Mouse (Mus musculus): ENCODE data around the gene Camp. TPM values are rescaled to one million over a fixed set of nuclear protein-coding genes. Genes with fewer than 3 reads are reported as not detected.

Camp gene
- polyA plus RNA-seq, 1 experiment from 2014 or later: 0.25 TPM

DNA sequence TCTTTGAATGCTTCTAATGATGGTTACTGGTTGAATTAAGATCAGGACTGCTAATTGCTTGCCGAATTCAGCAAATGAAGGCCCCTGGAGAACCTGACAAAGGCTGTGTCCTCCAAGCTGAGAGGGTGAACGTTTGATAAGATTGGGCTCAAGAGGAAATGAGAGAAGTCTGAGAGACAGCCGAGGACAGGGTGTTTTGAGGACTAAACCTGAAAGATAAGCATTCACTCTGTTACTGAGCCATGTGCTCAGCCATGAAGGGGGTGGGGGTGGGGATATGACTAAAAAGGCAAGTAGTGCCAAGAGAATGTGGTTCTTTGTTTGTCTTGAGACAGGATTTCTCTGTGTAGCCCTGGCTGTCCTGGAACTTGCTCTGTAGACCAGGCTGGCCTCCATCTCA is 13.7 kb upstream of the Camp start:
- no peak for ATAC-seq (ENCODE audit: low FRiP score)
- Histone ChIP-seq H3K27me3 (ENCODE audit: control insufficient read depth, insufficient read depth, low read length) (no peaks in the 10 kb centered on the region), H3K27ac (ENCODE audit: low read depth, low read length) (no peak overlapping the region), H3K4me1 (ENCODE audit: control insufficient read depth, insufficient read depth, low read length) (no peaks in the 10 kb centered on the region), H3K4me3 (ENCODE audit: low read depth, low read length) (no peak overlapping the region), H3K9ac (ENCODE audit: low read length) (no peak overlapping the region), H3K4me2 (no peak overlapping the region), H3K36me3 (ENCODE audit: control insufficient read depth, insufficient read depth, low read length) (no peaks in the 10 kb centered on the region), H3K9me3 (ENCODE audit: control insufficient read depth, low read length) (no peaks in the 10 kb centered on the region)
- DNase-seq (ENCODE audit: low spot score, missing footprints): no peak
- 75% methylated on average over 3 of the region's 3 CpGs for WGBS

DNA sequence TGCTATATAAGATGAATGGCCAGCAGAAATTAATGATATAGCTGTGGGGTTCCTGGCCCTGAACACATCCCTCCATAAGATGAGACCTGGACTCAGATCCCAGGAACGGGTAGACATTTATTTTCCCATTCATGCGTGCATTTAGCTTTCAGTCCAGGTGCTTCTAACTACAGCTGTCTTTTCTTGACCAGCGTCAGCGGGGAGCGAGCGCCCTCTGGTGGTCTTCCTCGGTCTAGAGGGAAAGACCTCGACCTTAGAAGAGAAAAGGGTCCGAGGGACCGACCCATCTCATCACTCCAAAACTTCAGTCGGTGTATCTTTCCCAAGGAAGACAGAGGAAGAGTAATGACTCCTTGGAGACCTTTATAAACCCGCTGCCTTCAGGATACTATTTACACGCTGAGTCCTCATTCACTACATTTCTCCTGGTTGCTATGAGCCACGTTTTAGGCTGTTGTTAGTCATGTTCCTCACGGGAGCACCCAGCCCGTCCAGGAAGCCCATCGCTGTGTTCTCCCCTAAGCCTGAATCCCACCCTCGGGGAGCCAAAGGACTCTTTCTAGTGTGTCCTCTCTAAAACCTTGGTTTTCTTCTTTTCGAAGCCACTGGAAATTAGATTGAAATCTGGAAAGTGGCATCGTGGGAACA is 13.1 kb upstream of the Camp start:
- no peaks in the 10 kb centered on the region for H3K27me3 ChIP-seq (ENCODE audit: control insufficient read depth, insufficient read depth, low read length)
- peak; percentile 59 for ATAC-seq (ENCODE audit: low FRiP score)
- peak; percentile 99 for DNase-seq (ENCODE audit: low spot score, missing footprints)
- WGBS: 23% methylated on average over 20 of the region's 20 CpGs
- H3K9ac ChIP-seq (ENCODE audit: low read length): no peak overlapping the region
- H3K36me3 ChIP-seq (ENCODE audit: control insufficient read depth, insufficient read depth, low read length): no peaks in the 10 kb centered on the region
- 0 out of 2 replicates have a peak overlapping the region, but pooled peaks have one; percentile 6 for H3K4me2 ChIP-seq
- H3K27ac ChIP-seq (ENCODE audit: low read depth, low read length): no peak overlapping the region
- no peaks in the 10 kb centered on the region for H3K4me1 ChIP-seq (ENCODE audit: control insufficient read depth, insufficient read depth, low read length)
- H3K9me3 ChIP-seq (ENCODE audit: control insufficient read depth, low read length): no peaks in the 10 kb centered on the region
- H3K4me3 ChIP-seq (ENCODE audit: low read depth, low read length): no peak overlapping the region

DNA sequence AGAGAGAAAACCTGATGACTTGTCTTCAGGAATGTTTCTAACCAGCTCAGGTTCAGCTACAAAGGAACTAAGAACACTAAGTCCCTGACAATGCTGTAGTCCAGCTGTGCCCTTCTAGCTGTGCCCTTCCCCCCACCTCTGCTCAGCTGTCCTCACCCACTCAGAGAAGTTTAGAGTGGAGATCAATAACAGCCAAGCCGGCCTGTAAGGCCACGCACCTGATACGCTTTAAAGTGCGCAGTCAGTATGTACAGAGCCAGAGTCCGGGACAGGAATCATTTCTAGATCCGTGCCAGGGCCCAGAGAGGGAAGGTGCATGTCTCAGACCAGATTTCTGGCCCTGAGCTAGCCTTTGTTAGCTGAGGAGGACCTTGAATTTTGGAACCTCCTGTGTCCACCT is 6.5 kb upstream of the Camp start:
- Histone ChIP-seq H3K9me3 (ENCODE audit: control insufficient read depth, low read length) (no peaks in the 10 kb centered on the region), H3K36me3 (ENCODE audit: control insufficient read depth, insufficient read depth, low read length) (no peaks in the 10 kb centered on the region), H3K4me1 (ENCODE audit: control insufficient read depth, insufficient read depth, low read length) (no peaks in the 10 kb centered on the region), H3K27me3 (ENCODE audit: control insufficient read depth, insufficient read depth, low read length) (no peaks in the 10 kb centered on the region), H3K4me2 (no peak overlapping the region), H3K4me3 (ENCODE audit: low read depth, low read length) (no peak overlapping the region), H3K27ac (ENCODE audit: low read depth, low read length) (no peak overlapping the region), H3K9ac (ENCODE audit: low read length) (no peak overlapping the region)
- ATAC-seq (ENCODE audit: low FRiP score) (no peak), DNase-seq (ENCODE audit: low spot score, missing footprints) (no peak)
- WGBS: 77% methylated on average over 6 of the region's 6 CpGs

DNA sequence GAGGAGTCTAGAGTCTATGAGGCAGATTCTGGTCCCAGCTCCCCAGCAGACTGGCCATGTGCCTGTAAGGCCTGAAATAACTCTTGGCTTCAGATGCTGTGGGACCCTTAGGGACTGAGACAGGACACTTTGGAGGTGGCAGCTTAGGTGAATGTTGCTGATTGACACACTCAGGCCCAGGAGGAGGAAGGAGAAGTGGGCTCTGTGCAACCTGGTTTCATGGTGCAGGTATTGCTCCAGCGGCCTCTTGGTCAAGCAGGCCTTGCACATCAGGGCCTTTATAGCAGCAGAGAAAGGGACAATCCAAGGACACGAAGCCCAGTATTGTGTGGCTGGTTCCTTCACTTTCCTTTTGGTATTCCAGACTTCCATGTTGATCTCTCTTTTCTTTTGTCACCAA is 4.9 kb upstream of the Camp start:
- H3K27me3 ChIP-seq (ENCODE audit: control insufficient read depth, insufficient read depth, low read length): no peaks in the 10 kb centered on the region
- H3K27ac ChIP-seq (ENCODE audit: low read depth, low read length): no peak overlapping the region
- no peak overlapping the region for H3K9ac ChIP-seq (ENCODE audit: low read length)
- H3K4me1 ChIP-seq (ENCODE audit: control insufficient read depth, insufficient read depth, low read length): no peaks in the 10 kb centered on the region
- ATAC-seq (ENCODE audit: low FRiP score) (no peak), DNase-seq (ENCODE audit: low spot score, missing footprints) (no peak)
- H3K9me3 ChIP-seq (ENCODE audit: control insufficient read depth, low read length): no peaks in the 10 kb centered on the region
- H3K4me3 ChIP-seq (ENCODE audit: low read depth, low read length): no peak overlapping the region
- no peak overlapping the region for H3K4me2 ChIP-seq
- 93% methylated on average over 2 of the region's 2 CpGs for WGBS
- H3K36me3 ChIP-seq (ENCODE audit: control insufficient read depth, insufficient read depth, low read length): no peaks in the 10 kb centered on the region

DNA sequence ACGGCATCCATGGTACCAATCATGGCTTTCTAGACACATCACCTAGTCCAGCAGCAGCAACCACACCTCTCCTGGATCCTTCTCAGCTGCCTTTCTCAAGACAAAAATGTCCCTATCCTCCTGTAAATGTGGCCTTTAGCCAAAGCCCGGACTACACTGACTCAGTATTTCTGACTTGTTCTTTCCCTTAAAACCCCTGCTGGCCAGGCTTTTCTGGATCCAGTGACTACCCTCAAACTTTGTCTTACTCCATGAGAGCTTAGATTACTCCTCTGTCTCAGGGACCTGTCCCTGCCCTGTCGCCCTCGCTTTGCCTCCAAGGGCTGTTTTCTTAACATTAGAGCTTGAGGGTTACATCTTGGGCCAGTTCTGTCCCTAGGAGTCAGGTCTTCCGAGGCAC is 682 bp upstream of the Camp start:
- DNase-seq (ENCODE audit: low spot score, missing footprints) (no peak), ATAC-seq (ENCODE audit: low FRiP score) (no peak)
- Histone ChIP-seq H3K9me3 (ENCODE audit: control insufficient read depth, low read length) (no peaks in the 10 kb centered on the region), H3K4me1 (ENCODE audit: control insufficient read depth, insufficient read depth, low read length) (no peaks in the 10 kb centered on the region), H3K27me3 (ENCODE audit: control insufficient read depth, insufficient read depth, low read length) (no peaks in the 10 kb centered on the region), H3K4me3 (ENCODE audit: low read depth, low read length) (no peak overlapping the region), H3K36me3 (ENCODE audit: control insufficient read depth, insufficient read depth, low read length) (0 out of 2 replicates have a peak, but pooled peaks cover 3% of the 10 kb centered on the region), H3K4me2 (no peak overlapping the region), H3K9ac (ENCODE audit: low read length) (no peak overlapping the region), H3K27ac (ENCODE audit: low read depth, low read length) (no peak overlapping the region)
- WGBS: 93% methylated on average over 5 of the region's 5 CpGs

DNA sequence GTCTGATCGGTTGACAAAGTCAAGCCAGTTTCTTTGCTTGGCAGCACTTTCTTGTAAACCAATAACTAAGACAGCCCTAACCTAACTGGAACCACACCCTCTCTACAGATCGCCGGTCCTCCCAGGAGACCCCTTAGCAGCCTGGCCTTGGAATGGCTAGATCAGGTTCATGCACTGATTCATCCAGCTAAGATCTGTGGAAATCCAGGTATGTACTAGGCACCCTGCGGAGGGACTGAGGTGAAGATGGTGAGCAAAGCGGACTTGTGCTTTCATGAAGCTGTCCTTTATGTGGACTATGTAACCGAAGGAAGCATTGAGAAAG is 16.4 kb downstream of the Camp start:
- no peaks in the 10 kb centered on the region for H3K36me3 ChIP-seq (ENCODE audit: control insufficient read depth, insufficient read depth, low read length)
- H3K9me3 ChIP-seq (ENCODE audit: control insufficient read depth, low read length): no peaks in the 10 kb centered on the region
- WGBS: 14% methylated on average over 6 of the region's 6 CpGs

DNA sequence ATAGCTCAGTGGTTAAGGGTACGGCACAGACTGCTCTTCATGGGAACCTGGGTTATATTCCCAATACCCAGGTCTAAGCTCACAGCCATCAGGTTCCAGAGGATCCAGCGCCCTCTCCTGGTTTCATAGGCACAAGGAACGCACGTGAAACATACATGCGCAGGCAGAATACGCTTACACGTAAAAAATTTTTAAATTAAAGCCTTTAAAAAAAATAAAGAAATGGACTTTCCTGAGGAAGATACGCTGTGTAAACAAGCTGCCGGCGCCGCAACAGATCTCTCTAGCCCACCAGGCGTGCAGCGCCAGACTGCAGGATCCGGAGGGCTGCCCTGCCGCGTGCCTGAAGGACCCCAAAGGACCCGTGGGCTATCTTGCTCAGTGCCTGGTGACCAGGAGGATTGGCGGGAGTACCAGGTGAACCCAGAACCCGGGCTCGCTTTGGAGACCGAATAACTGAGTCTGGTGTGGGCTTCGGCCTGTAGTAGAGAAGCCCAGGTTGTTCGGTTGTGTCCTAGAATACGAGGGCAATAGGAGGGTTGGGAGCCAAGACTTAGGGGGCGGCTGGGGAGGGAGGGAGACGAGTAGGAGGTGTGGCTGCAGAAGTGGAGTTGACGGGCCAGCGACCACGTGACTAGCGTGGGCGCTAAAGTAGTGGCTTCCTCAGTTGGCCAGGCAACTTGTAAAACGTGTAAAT is 16.9 kb downstream of the Camp start, which contains the start of gene Nme6:
Gene Nme6 (plus strand): TSS at position 359 of the 697 bp plus-strand sequence.
- Histone ChIP-seq H3K4me2 (peak within 1 kb of the TSS; percentile 92), H3K4me1 (ENCODE audit: control insufficient read depth, insufficient read depth, low read length) (peaks cover 6% of the 10 kb centered on the region; the same call in 1 of the 2 replicates), H3K9me3 (ENCODE audit: control insufficient read depth, low read length) (no peaks in the 10 kb centered on the region), H3K36me3 (ENCODE audit: control insufficient read depth, insufficient read depth, low read length) (no peaks in the 10 kb centered on the region), H3K27ac (ENCODE audit: low read depth, low read length) (no peak within 1 kb of the TSS; the same call in 1 of the 2 replicates), H3K9ac (ENCODE audit: low read length) (peak within 1 kb of the TSS; percentile 75), H3K27me3 (ENCODE audit: control insufficient read depth, insufficient read depth, low read length) (no peaks in the 10 kb centered on the region), H3K4me3 (ENCODE audit: low read depth, low read length) (peak within 1 kb of the TSS; percentile 63)
- under 1% methylated on average over 32 of the region's 32 CpGs for WGBS
- ATAC-seq (ENCODE audit: low FRiP score) (peak; percentile 98), DNase-seq (ENCODE audit: low spot score, missing footprints) (peak; percentile 100)

More for the DNA sequence above, 16.4 kb downstream of the Camp start:
- peak; percentile 57; the same call in 1 of the 2 replicates for ATAC-seq (ENCODE audit: low FRiP score)
- H3K4me3 ChIP-seq (ENCODE audit: low read depth, low read length): peak overlapping the region; percentile 63
- H3K9ac ChIP-seq (ENCODE audit: low read length): peak overlapping the region; percentile 75
- H3K4me1 ChIP-seq (ENCODE audit: control insufficient read depth, insufficient read depth, low read length): peaks cover 6% of the 10 kb centered on the region; the same call in 1 of the 2 replicates
- no peaks in the 10 kb centered on the region for H3K27me3 ChIP-seq (ENCODE audit: control insufficient read depth, insufficient read depth, low read length)
- H3K4me2 ChIP-seq: peak overlapping the region; percentile 92
- H3K27ac ChIP-seq (ENCODE audit: low read depth, low read length): no peak overlapping the region
- DNase-seq (ENCODE audit: low spot score, missing footprints): no peak

DNA sequence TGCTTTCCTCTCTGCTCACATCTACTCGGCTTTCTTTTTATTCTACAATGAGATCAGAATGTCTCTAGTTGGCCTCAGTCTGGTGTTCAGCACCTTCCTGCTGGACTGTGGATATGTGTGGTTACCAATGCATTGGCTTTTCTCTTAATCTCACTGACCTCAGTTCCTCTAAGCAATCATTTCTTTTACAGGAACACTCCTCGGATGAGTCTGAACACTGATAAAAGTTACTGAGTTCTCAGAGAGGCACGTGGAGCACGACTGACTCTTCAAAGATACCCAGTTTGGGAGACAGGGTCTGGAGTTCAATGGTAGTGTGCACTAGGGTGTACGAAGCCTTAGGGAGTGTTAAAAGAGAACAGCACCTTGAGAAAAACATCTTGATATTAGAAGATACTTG is 23.2 kb downstream of the Camp start:
- 76% methylated on average over 5 of the region's 5 CpGs for WGBS
- Histone ChIP-seq H3K4me1 (ENCODE audit: control insufficient read depth, insufficient read depth, low read length) (no peaks in the 10 kb centered on the region), H3K9ac (ENCODE audit: low read length) (no peak overlapping the region), H3K27me3 (ENCODE audit: control insufficient read depth, insufficient read depth, low read length) (no peaks in the 10 kb centered on the region), H3K36me3 (ENCODE audit: control insufficient read depth, insufficient read depth, low read length) (no peaks in the 10 kb centered on the region), H3K9me3 (ENCODE audit: control insufficient read depth, low read length) (no peaks in the 10 kb centered on the region), H3K4me2 (no peak overlapping the region), H3K27ac (ENCODE audit: low read depth, low read length) (no peak overlapping the region), H3K4me3 (ENCODE audit: low read depth, low read length) (no peak overlapping the region)
- ATAC-seq (ENCODE audit: low FRiP score): no peak
- DNase-seq (ENCODE audit: low spot score, missing footprints): no peak

DNA sequence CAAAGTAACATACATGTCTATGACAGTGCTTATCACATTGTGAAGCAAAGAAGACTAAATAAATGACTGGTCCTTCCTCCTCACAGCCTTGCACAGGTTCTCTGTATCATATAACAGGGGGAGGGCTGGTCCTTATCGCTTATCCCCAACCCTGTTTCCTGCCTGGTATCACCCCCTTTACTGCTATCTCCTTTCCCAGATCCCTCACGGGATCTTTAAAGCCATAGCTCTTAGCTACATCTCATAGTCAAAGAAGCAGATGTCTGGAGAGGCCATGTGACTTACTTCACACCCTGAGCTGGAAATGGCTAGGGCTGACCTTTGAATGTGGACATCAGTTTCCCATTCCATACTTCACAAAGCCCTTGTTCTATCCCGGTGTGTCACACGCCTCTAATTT is 23.7 kb downstream of the Camp start:
- 68% methylated on average over 4 of the region's 4 CpGs for WGBS
- H3K9ac ChIP-seq (ENCODE audit: low read length): no peak overlapping the region

More for the DNA sequence above, 23.7 kb downstream of the Camp start:
- H3K9me3 ChIP-seq (ENCODE audit: control insufficient read depth, low read length): no peaks in the 10 kb centered on the region
- H3K4me2 ChIP-seq: no peak overlapping the region
- H3K4me1 ChIP-seq (ENCODE audit: control insufficient read depth, insufficient read depth, low read length): no peaks in the 10 kb centered on the region
- no peak for ATAC-seq (ENCODE audit: low FRiP score)
- no peaks in the 10 kb centered on the region for H3K36me3 ChIP-seq (ENCODE audit: control insufficient read depth, insufficient read depth, low read length)
- no peaks in the 10 kb centered on the region for H3K27me3 ChIP-seq (ENCODE audit: control insufficient read depth, insufficient read depth, low read length)
- H3K27ac ChIP-seq (ENCODE audit: low read depth, low read length): no peak overlapping the region
- H3K4me3 ChIP-seq (ENCODE audit: low read depth, low read length): no peak overlapping the region
- DNase-seq (ENCODE audit: low spot score, missing footprints): no peak
